Mouse (Mus musculus) liver, adult 2 months (tissue): Measurements from ENCODE around the gene Tatdn2.

Source experiments
- CTCF ChIP-seq: fragments of 200-500 bp; IDR thresholded peaks from 2 replicates; pipeline ENCODE4 v1.5.1; 2011; ENCODE audit warnings: low read depth, low read length, control low read depth
- POLR2A ChIP-seq: fragments of 200-500 bp; IDR thresholded peaks from 2 replicates; pipeline ENCODE4 v1.6.1; 2011; ENCODE audit warnings: low read length, control low read depth; ENCODE audit not compliant: insufficient read depth; ENCODE audit errors: extremely low read depth

DNA sequence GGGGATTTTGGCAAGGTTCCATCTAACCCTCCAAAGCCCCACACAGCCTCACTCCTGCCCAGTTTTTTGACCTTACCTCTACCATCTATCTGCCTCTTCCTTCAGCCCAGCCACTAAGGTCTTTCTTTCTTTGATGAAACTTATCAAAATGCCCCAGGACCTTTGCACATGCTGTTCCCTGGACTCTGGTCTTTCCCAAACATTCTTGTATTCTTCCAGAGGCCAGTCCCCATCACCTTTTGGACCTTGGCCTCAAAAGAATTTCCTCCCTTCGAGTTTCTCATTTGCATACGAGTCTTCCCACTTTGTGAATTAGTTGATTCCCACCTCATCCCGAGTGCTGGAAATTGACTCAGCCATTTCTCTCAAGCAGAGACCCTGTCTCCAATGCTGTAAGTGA is 41.4 kb upstream of the Tatdn2 start:
- TF ChIP-seq CTCF (no peak), POLR2A (no peak)
